In the genomic region with DNA sequence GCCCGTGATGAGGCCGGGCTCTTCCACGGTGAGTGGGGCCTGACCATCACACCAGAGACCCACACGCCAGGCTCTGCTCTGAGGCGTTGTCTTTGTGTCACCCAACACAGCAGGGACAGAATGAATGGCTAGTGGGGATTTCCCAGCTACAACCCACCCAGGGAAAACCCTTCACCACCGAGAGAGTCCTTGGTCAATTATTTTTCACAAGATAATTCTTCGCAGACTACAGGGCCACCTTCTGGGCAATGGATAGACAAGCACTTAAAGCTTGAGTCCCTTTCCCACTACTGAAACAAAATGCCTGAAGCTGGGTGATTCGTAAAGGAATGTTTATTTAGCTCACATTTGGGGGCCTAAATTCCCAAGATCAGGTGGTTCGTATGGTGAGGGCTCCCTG, we compare ENCODE assay signal across 24 mouse cellular contexts. TPM values are rescaled to one million over a fixed set of nuclear protein-coding genes. Genes with fewer than 3 reads are reported as not detected.
"Had no signal": no experiment of that assay in that cellular context is flagged by ENCODE, and none has a peak within 500 bp of the region (broad histone marks: within the 10 kb centered on the region; RNA-seq: fewer than 3 reads in every experiment).

No protein-coding gene starts in this region.

- DNase-seq: liver, postnatal 0 days; lung, adult 2 months; lung, postnatal 14 days; lung, postnatal 36 days; midbrain, embryonic 14.5 days; right cerebral cortex, postnatal 25 days; right cerebral cortex, postnatal 4 days; spleen, adult 18-20 months; thymus, adult 2 months; thymus, postnatal 25 days; thymus, postnatal 4 days had no signal

- H3K4me3 ChIP-seq: liver, embryonic 15.5 days; lung, embryonic 15.5 days; megakaryocyte, embryonic 14.5 days; midbrain, embryonic 12.5 days; neural tube, embryonic 12.5 days had no signal

- H3K4me2 ChIP-seq: liver, embryonic 15.5 days; lung, embryonic 15.5 days; midbrain, embryonic 12.5 days; neural tube, embryonic 12.5 days had no signal

- H3K9me3 ChIP-seq: liver, embryonic 15.5 days; lung, embryonic 15.5 days; megakaryocyte, embryonic 14.5 days; midbrain, embryonic 12.5 days; neural tube, embryonic 12.5 days had no signal

- H3K27me3 ChIP-seq: liver, embryonic 15.5 days; midbrain, embryonic 12.5 days; neural tube, embryonic 12.5 days had no signal

- H3K27ac ChIP-seq: liver, embryonic 15.5 days; lung, embryonic 15.5 days; macrophage; midbrain, embryonic 12.5 days; neural tube, embryonic 12.5 days had no signal

- H3K36me3 ChIP-seq: lung, embryonic 15.5 days; midbrain, embryonic 12.5 days; neural tube, embryonic 12.5 days had no signal

- H3K4me1 ChIP-seq: midbrain, embryonic 12.5 days; neural tube, embryonic 12.5 days had no signal

- H3K9ac ChIP-seq: liver, embryonic 15.5 days; liver, postnatal 0 days; lung, embryonic 15.5 days; midbrain, embryonic 12.5 days; neural tube, embryonic 12.5 days had no signal

- ATAC-seq: liver, postnatal 0 days; lung, postnatal 0 days; midbrain, embryonic 16.5 days had no signal

RNA-seq across cellular contexts. Expression of gene Btnl10, which starts 4.7 kb away (rescaled TPM):
- total RNA-seq: monocyte, adult 5-6 weeks had no signal
- polyA plus RNA-seq: lung, embryonic 15.5 days; macrophage; midbrain, embryonic 12.5 days; midbrain, embryonic 16.5 days; neural tube, embryonic 12.5 days; neural tube, embryonic 14.5 days; small intestine, adult 2 months; stomach, embryonic 14.5 days; urinary bladder, adult 2 months had no signal

RNA-seq across cellular contexts. Expression of gene Hist3h2ba, which starts 26.3 kb away (rescaled TPM):
- polyA plus RNA-seq: macrophage had no signal
